Mouse (Mus musculus) embryonic facial prominence, embryonic 13.5 days (tissue): ENCODE measurements around the gene Gsdma3. TPM values are rescaled to one million over a fixed set of nuclear protein-coding genes. Genes with fewer than 3 reads are reported as not detected.
"Not testable (repeated sequence)": the region's sequence is repeated elsewhere in the genome, so short reads cannot be mapped to it uniquely, and the experiment has no call there.

ENCODE experiments used
- ATAC-seq: fragments of 200-750 bp; cut with Nextera tagmentation; 2 replicates; pipeline ENCODE4 v1.8.0; 2017; ENCODE audit warnings: low read depth; ENCODE audit not compliant: insufficient number of reproducible peaks, insufficient read depth, low FRiP score, low TSS enrichment
- H3K27ac ChIP-seq: fragments of 300-500 bp; sonication (generic); 2 replicates; pipeline ENCODE4 v1.5.1; 2015; ENCODE audit warnings: moderate library complexity, mild to moderate bottlenecking, inconsistent platforms
- H3K27me3 ChIP-seq: fragments of 300-500 bp; sonication (generic); 2 replicates; pipeline ENCODE4 v1.6.1; 2015; ENCODE audit warnings: mild to moderate bottlenecking, inconsistent platforms
- H3K36me3 ChIP-seq: fragments of 300-500 bp; sonication (generic); 2 replicates; pipeline ENCODE4 v1.6.1; 2015; ENCODE audit warnings: mild to moderate bottlenecking, inconsistent platforms
- H3K4me1 ChIP-seq: fragments of 300-500 bp; sonication (generic); 2 replicates; pipeline ENCODE4 v1.6.1; 2015; ENCODE audit warnings: inconsistent platforms
- H3K4me2 ChIP-seq: fragments of 300-500 bp; sonication (generic); 2 replicates; pipeline ENCODE4 v1.6.1; 2015; ENCODE audit warnings: moderate library complexity, mild to moderate bottlenecking, inconsistent platforms
- H3K4me3 ChIP-seq: fragments of 300-500 bp; sonication (generic); 2 replicates; pipeline ENCODE4 v1.5.1; 2015; ENCODE audit warnings: mild to moderate bottlenecking, inconsistent platforms
- H3K9ac ChIP-seq: fragments of 300-500 bp; sonication (generic); 2 replicates; pipeline ENCODE4 v1.6.1; 2015; ENCODE audit warnings: mild to moderate bottlenecking, inconsistent platforms
- H3K9me3 ChIP-seq: fragments of 300-500 bp; sonication (generic); 2 replicates; pipeline ENCODE4 v1.6.1; 2016; ENCODE audit warnings: inconsistent platforms
- WGBS: fragments of 180-500 bp; shearing (Covaris S2); methylation state at CpG from one replicate; pipeline ENCODE4 v1.1.7; 2015; ENCODE audit warnings: mixed read lengths; 5-methylcytosine and 5-hydroxymethylcytosine counted together
- polyA plus RNA-seq: library from polyadenylated mRNA; unstranded; fragments of >200 nt; fragmentation: Nextera tagmentation; extraction: Ambion mirVana; gene quantifications from 2 replicates; pipeline ENCODE4 v1.2.1, GENCODE M21; 2015

Gene Gsdma3
- polyA plus RNA-seq, 1 experiment from 2014 or later = not detected

DNA sequence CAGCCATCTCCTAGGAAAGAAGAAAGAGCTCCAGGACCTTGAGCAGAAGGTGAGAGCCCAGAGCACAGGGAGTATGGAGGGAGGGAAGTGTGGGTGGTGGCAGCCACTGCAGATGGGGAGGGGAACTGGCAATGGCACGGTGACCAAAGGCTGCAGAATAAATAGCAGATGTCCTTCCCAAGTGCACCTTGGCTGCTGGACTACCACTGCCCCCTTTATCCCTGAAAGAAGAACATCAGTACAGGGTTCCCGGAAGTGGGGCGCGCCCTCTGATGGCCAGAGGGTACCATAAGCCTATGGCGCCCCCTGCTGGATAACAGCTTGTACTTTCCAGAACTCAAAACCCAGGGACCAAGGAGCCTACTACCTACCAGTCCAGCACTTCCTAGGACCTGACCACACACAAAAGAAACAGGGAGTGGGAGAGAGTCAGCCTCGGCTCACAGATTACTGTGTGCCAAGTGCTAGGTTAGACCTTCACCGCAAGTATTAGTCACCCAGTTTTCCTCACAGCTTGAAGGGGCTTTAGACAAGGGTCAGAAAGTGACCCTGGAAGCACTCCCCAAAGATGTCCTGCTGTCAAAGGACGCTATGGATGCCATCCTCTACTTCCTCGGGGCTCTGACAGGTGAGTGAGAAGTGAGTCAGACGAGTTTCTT, 9.3 kb downstream of the Gsdma3 start:
- H3K4me1 ChIP-seq, H3K36me3 ChIP-seq, H3K4me3 ChIP-seq, H3K9me3 ChIP-seq, H3K27ac ChIP-seq, H3K9ac ChIP-seq, H3K4me2 ChIP-seq, ATAC-seq, H3K27me3 ChIP-seq: not testable (repeated sequence)
- 28% methylated on average over 10 of the region's 10 CpGs for WGBS

DNA sequence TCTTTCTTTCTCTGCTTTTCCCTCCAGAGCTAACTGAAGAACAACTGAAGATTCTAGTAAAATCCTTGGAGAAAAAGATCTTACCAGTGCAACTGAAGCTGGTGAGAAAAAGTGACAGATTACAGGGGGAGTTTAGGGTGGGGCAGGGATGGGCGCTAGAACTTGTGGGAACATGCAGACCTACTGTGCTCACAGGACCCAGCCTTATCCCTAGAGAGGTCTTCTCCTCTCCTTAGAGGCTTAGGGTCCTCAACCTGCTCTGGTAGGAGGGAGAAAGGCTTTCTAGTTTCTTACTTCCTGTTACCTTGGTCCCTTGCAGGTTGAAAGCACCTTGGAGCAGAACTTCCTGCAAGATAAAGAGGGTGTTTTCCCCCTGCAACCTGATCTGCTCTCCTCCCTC, 11.3 kb downstream of the Gsdma3 start:
- Histone ChIP-seq H3K4me1 (no peaks in the 10 kb centered on the region), H3K9me3 (no peaks in the 10 kb centered on the region), H3K27me3 (peaks cover 4% of the 10 kb centered on the region), H3K4me2 (no peak overlapping the region), H3K27ac (no peak overlapping the region), H3K36me3 (no peaks in the 10 kb centered on the region), H3K4me3 (no peak overlapping the region), H3K9ac (no peak overlapping the region)
- WGBS = 79% methylated on average over 1 of the region's 1 CpGs
- no peak for ATAC-seq

DNA sequence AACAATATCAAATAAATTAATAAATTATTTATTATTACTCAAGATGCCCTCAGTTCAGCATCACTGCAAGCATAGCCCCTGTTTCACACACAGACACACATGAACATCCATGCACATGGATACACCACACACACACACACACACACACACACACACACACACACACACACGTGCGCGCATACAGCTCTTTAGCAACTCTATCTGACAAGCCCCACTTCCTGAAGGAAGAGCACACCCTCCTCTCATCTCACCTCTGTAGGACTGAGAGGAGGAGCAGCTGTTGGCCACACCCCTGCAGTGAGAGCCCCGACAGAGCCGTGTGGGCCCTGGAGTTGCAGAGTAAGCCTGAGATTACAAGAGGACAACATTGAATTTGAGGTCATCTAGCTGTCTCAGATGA, 13.9 kb downstream of the Gsdma3 start:
- Histone ChIP-seq H3K36me3 (no peaks in the 10 kb centered on the region), H3K27me3 (peaks cover 4% of the 10 kb centered on the region), H3K4me3 (no peak overlapping the region), H3K4me1 (no peaks in the 10 kb centered on the region), H3K4me2 (no peak overlapping the region), H3K9me3 (no peaks in the 10 kb centered on the region), H3K27ac (no peak overlapping the region), H3K9ac (no peak overlapping the region)
- no peak for ATAC-seq
- WGBS = 66% methylated on average over 5 of the region's 5 CpGs

DNA sequence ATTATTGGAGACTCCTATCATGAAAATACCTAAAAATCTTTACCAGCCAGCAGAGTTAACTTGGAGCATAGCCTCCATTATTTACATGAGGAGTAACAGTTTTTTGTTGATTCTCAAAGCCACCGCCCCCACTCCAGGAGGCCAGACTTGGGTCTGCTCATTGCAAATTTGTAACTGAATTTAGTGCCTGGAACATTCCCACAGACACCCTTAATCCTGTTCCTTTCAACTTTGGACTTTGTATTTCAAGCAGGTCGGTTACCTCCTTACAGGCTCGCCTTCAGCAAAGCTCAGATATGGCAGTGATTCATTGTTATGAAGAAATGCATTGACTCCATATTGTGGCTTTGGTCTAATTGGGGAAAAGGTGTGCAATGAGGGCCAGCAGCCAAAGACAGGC, 18.6 kb downstream of the Gsdma3 start:
- ATAC-seq = no peak
- H3K4me1 ChIP-seq = no peaks in the 10 kb centered on the region
- H3K27ac ChIP-seq = no peak overlapping the region
- H3K27me3 ChIP-seq = peaks cover 17% of the 10 kb centered on the region
- no peak overlapping the region for H3K4me2 ChIP-seq
- no peaks in the 10 kb centered on the region for H3K36me3 ChIP-seq
- WGBS = 82% methylated on average over 3 of the region's 3 CpGs
- H3K4me3 ChIP-seq = no peak overlapping the region
- H3K9me3 ChIP-seq = no peaks in the 10 kb centered on the region
- no peak overlapping the region for H3K9ac ChIP-seq

DNA sequence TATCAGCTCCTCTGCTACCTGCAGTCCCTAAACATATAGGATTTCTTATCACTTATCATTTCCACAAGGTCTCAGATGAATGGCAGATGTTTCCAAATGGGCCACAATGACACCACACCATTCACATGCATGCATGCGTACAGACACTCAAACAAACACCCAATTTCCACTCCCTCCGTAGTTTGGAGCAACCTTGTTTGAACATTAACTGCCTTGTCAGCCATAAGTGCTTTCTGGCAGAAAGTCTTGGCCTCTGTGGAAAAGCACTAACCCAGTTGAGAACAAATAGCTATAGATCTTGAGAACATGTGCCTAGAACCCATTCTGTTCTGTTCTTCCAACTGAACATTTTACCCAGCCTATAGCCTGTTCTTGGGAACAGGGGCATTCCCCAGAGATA, 19.8 kb downstream of the Gsdma3 start:
- no peak for ATAC-seq
- Histone ChIP-seq H3K9ac (no peak overlapping the region), H3K27me3 (peaks cover 14% of the 10 kb centered on the region), H3K4me1 (no peaks in the 10 kb centered on the region), H3K36me3 (no peaks in the 10 kb centered on the region), H3K4me2 (no peak overlapping the region), H3K27ac (no peak overlapping the region), H3K4me3 (no peak overlapping the region), H3K9me3 (no peaks in the 10 kb centered on the region)
- 85% methylated on average over 2 of the region's 2 CpGs for WGBS

DNA sequence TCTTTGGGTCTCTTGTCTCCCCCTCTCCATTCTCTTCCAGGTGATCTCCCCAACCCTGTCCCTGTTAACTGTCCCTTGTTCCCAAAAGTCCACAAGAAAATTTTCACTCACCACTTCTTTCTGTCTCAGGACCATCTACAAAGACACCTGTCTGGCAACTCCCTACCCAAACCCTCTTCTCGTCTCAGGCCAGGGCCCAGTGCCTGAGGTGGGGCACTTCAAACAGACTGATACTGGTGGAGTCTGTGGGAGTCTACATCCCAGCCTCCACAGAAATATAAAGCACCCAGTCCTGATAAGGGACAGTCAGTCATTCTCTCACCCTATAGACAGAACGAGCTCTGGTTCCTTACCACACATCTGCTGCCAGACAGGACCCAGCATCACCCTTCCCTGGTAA, 20.3 kb downstream of the Gsdma3 start, which contains the start of gene Gsdma2:
Gsdma2 (plus strand) TSS at position 301 of the 400 bp plus-strand sequence.
- H3K36me3 ChIP-seq = no peaks in the 10 kb centered on the region
- H3K4me1 ChIP-seq = no peaks in the 10 kb centered on the region
- no peak within 1 kb of the TSS for H3K4me2 ChIP-seq

DNA sequence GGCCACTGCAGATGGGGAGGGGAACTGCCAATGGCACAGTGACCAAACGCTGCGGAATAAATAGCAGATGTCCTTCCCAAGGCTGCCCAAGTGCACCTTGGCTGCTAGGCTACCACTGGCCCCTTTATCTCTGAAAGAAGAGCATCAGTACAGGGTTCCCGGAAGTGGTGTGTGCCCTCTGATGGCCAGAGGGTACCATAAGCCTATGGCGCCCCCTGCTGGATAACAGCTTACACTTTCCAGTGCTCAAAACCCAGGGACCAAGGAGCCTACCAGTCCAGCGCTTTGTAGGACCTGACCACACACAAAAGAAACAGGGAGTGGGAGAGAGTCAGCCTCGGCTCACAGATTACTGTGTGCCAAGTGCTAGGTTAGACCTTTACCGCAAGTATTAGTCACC, 28.9 kb downstream of the Gsdma3 start:
- not testable (repeated sequence) for H3K36me3 ChIP-seq, ATAC-seq, H3K27me3 ChIP-seq, H3K27ac ChIP-seq, H3K9ac ChIP-seq, H3K4me3 ChIP-seq, H3K4me2 ChIP-seq, H3K4me1 ChIP-seq, H3K9me3 ChIP-seq
- 15% methylated on average over 7 of the region's 7 CpGs for WGBS

More for the DNA sequence above, 20.3 kb downstream of the Gsdma3 start, which contains the start of gene Gsdma2:
- Histone ChIP-seq H3K9me3 (no peaks in the 10 kb centered on the region), H3K9ac (no peak within 1 kb of the TSS), H3K27me3 (peaks cover 14% of the 10 kb centered on the region), H3K4me3 (no peak within 1 kb of the TSS), H3K27ac (no peak within 1 kb of the TSS)
- WGBS = 57% methylated on average over 2 of the region's 2 CpGs
- ATAC-seq = no peak

DNA sequence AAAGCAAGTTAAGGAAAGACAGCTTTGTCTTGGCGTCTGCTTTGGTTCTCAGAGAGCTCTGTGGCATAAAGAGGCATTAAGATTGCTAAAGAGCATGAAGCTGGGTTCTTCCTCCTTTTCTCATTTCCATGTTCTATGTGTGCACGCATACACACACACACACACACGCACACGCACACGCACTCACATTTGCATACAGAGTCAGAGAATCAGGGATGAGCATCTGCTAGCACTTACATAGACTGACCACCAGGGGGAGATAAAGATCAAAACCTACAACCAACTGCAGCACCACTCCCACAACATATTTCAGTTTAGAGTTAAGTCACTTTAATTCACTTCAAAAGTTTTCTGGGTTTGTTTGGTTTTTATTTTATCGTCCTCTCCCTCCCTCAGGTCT, 34.4 kb downstream of the Gsdma3 start:
- Histone ChIP-seq H3K36me3 (no peaks in the 10 kb centered on the region), H3K9ac (no peak overlapping the region), H3K4me3 (no peak overlapping the region), H3K4me2 (peak overlapping the region; percentile 18; the same call in 1 of the 2 replicates), H3K9me3 (no peaks in the 10 kb centered on the region), H3K27me3 (peaks cover 6% of the 10 kb centered on the region; the same call in 1 of the 2 replicates), H3K27ac (no peak overlapping the region), H3K4me1 (no peaks in the 10 kb centered on the region)
- no peak for ATAC-seq
- 16% methylated on average over 6 of the region's 6 CpGs for WGBS

DNA sequence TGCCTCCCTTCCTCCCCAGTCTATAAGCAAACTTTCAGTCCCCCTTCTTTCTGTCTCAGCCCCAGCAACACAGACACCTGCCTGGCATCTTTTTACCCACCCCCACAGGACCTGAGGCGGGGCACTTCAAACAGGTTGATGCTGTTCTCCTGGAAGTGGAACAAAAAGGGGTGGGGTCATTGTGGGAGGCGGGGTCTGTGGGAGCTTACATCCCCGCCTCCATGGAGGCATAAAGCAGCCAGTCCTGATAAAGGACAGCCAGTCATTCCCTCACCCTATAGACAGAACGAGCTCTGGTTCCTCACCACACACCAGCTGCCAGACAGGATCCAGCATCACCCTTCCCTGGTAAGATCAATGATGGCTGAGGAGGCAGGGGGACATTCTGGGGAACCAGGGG, 37.9 kb downstream of the Gsdma3 start, which contains the start of gene Gsdma:
Gsdma (plus strand) TSS at position 261 of the 400 bp plus-strand sequence.
- H3K4me2 ChIP-seq = no peak within 1 kb of the TSS
- H3K36me3 ChIP-seq = no peaks in the 10 kb centered on the region
- no peaks in the 10 kb centered on the region for H3K9me3 ChIP-seq
- no peak within 1 kb of the TSS for H3K4me3 ChIP-seq
- ATAC-seq = no peak
- H3K27me3 ChIP-seq = peaks cover 35% of the 10 kb centered on the region
- 16% methylated on average over 4 of the region's 4 CpGs for WGBS
- no peak within 1 kb of the TSS for H3K27ac ChIP-seq
- H3K4me1 ChIP-seq = no peaks in the 10 kb centered on the region
- no peak within 1 kb of the TSS for H3K9ac ChIP-seq

DNA sequence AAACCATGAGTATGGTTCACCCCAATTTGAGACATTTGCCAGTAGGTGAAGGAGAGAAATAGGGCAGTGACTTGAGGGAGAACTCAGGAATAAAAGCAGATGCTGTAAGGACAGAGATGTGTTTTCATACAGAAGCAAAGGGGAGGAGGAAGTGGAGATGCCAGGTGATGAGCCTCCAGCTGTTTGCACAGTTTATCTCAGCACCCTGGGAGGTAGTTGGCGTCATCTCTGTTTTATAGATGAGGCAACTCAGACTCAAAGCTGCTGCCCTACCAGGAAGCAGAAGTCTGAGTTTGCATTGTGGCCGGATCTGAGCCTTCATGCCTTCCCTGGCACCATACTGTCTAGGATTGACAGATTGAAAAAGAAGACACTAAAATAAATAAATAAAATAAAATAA, 42.8 kb downstream of the Gsdma3 start:
- Histone ChIP-seq H3K4me2 (no peak overlapping the region), H3K4me1 (no peaks in the 10 kb centered on the region), H3K9me3 (no peaks in the 10 kb centered on the region), H3K27me3 (peaks cover 39% of the 10 kb centered on the region), H3K9ac (no peak overlapping the region), H3K36me3 (no peaks in the 10 kb centered on the region), H3K4me3 (no peak overlapping the region), H3K27ac (no peak overlapping the region)
- ATAC-seq = no peak
- WGBS = 63% methylated on average over 2 of the region's 2 CpGs

DNA sequence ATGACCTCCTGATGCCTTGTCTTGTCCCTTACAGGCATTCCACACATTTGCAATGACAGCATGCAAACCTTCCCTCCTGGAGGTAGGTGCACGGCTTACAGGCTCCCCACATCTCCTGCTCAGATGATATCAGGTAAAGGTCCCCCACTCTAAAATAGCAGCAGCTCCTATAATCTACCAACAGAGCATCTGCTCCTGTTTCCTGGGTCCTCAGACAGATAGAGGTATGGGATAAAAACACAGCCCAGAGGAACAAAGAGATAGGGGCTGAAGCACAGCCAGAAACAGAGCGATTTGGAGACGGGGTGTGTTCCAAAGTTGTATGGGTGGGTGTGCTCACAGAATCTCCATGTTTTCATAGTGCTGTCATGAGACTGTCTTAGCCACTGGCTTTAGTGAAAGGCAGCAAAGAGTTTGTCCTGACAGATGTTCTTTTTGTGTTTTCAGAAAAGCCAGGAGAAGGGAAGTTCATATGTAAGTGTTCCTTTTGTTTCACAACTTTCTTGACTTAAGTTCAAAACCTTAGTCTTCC, 45.2 kb downstream of the Gsdma3 start:
- Histone ChIP-seq H3K4me2 (no peak overlapping the region), H3K27ac (no peak overlapping the region), H3K4me1 (no peaks in the 10 kb centered on the region), H3K27me3 (peaks cover 34% of the 10 kb centered on the region), H3K9ac (no peak overlapping the region), H3K4me3 (no peak overlapping the region), H3K9me3 (no peaks in the 10 kb centered on the region), H3K36me3 (no peaks in the 10 kb centered on the region)
- whole genome bisulfite sequencing = 77% methylated on average over 3 of the region's 3 CpGs
- no peak for ATAC-seq

DNA sequence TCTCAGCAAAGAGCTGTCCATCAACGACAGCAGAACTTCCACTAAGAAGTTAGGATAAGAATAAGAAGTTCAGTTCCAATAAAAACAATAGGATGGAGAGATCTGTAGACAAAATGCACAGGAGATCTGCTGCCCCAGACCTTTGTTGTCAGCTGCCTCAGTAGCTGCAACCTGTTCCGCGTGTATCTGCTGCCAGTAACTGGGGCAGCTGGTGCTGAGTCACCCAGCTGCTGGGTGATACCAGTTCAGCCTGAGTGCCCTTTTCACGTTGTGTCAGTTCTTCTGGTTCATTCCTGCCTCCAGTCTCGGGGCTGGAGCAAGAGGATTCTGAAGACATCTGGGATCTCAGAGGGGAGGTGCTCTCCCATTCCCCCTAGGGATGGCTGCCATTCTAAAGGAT, 45.7 kb downstream of the Gsdma3 start:
- Histone ChIP-seq H3K27ac (no peak overlapping the region), H3K9me3 (no peaks in the 10 kb centered on the region), H3K4me2 (no peak overlapping the region), H3K4me1 (no peaks in the 10 kb centered on the region), H3K9ac (no peak overlapping the region), H3K27me3 (peaks cover 29% of the 10 kb centered on the region), H3K4me3 (no peak overlapping the region), H3K36me3 (no peaks in the 10 kb centered on the region)
- WGBS = 56% methylated on average over 5 of the region's 5 CpGs
- ATAC-seq = no peak
